Mouse (Mus musculus) liver, adult 2 months (tissue): ENCODE measurements around the gene Ccdc184. TPM values are rescaled to one million over a fixed set of nuclear protein-coding genes. Genes with fewer than 3 reads are reported as not detected.

Experiments
- DNase-seq: peaks from one replicate; pipeline ENCODE4 v3.0.0-alpha.2; 2011; ENCODE audit warnings: low read depth, low spot score; ENCODE audit errors: extremely low read depth
- H3K27ac ChIP-seq: fragments of 200-500 bp; replicated peaks from 2 replicates; pipeline ENCODE4 v1.5.1; 2012; ENCODE audit warnings: low read depth, mild to moderate bottlenecking, control low read depth, inconsistent platforms, low read length; ENCODE audit not compliant: insufficient read depth
- H3K27me3 ChIP-seq: fragments of 200-500 bp; 2 replicates; pipeline ENCODE4 v1.6.1; 2012; ENCODE audit warnings: mild to moderate bottlenecking, moderate library complexity, low read length, inconsistent platforms; ENCODE audit not compliant: control insufficient read depth, insufficient read depth
- H3K36me3 ChIP-seq: fragments of 200-500 bp; 2 replicates; pipeline ENCODE4 v1.6.1; 2012; ENCODE audit warnings: low read length, inconsistent platforms; ENCODE audit not compliant: control insufficient read depth, insufficient read depth
- H3K4me1 ChIP-seq: fragments of 200-500 bp; 2 replicates; pipeline ENCODE4 v1.6.1; 2011; ENCODE audit warnings: low read length; ENCODE audit not compliant: control insufficient read depth, insufficient read depth
- H3K4me3 ChIP-seq: fragments of 200-500 bp; 2 replicates; pipeline ENCODE4 v1.5.1; 2011; ENCODE audit warnings: low read depth, mild to moderate bottlenecking, control low read depth, low read length, moderate library complexity; ENCODE audit not compliant: insufficient read depth
- H3K79me2 ChIP-seq: fragments of 200-500 bp; 2 replicates; pipeline ENCODE4 v1.6.1; 2012; ENCODE audit warnings: inconsistent platforms, mild to moderate bottlenecking, low read length, moderate library complexity; ENCODE audit not compliant: control insufficient read depth, insufficient read depth
- H3K9ac ChIP-seq: fragments of 200-500 bp; 2 replicates; pipeline ENCODE4 v1.6.1; 2012; ENCODE audit warnings: low read depth, mild to moderate bottlenecking, control low read depth, inconsistent platforms, low read length
- CTCF ChIP-seq: fragments of 200-500 bp; IDR thresholded peaks from 2 replicates; pipeline ENCODE4 v1.5.1; 2011; ENCODE audit warnings: low read depth, low read length, control low read depth
- POLR2A ChIP-seq: fragments of 200-500 bp; IDR thresholded peaks from 2 replicates; pipeline ENCODE4 v1.6.1; 2011; ENCODE audit warnings: low read length, control low read depth; ENCODE audit not compliant: insufficient read depth; ENCODE audit errors: extremely low read depth
- WGBS: fragments of 180-500 bp; shearing (Covaris S2); methylation state at CpG from one replicate; pipeline ENCODE4 v1.1.7; 2018; 5-methylcytosine and 5-hydroxymethylcytosine counted together
- polyA plus RNA-seq: library from polyadenylated mRNA; depleted of rRNA; stranded (reverse); fragments of >200 nt; gene quantifications from 2 replicates; pipeline ENCODE4 v1.2.3, GENCODE M21; 2012
- total RNA-seq: library from RNA; depleted of rRNA; stranded (reverse); fragments of >200 nt; gene quantifications from 2 replicates; pipeline ENCODE4 v1.2.3, GENCODE M21; 2014

Gene Ccdc184
- total and polyA plus RNA-seq, 2 experiments = not detected

DNA sequence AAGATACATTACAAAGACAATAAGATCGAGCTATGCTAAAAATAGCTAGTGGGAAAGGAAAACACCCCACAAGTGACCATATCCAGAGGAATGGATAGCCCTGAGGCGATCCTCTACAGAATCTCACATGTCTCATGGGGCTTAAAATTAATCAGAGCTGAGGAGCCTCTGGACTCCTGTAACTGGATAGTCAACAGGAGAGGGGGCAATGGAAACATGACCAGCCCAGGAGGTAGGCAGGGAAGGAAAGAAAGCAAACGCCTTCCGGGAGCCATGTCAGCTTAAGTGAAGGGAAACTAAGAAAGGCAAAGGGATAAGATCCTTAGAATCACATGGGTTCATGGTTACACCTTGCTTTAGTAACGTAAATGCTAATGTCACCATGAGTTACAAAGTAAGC, 26.1 kb upstream of the Ccdc184 start:
- Histone ChIP-seq H3K4me3 (no peak overlapping the region), H3K27me3 (no peaks in the 10 kb centered on the region), H3K36me3 (peaks cover 23% of the 10 kb centered on the region; the same call in 1 of the 2 replicates), H3K27ac (no peak overlapping the region), H3K79me2 (peaks cover 9% of the 10 kb centered on the region; the same call in 1 of the 2 replicates), H3K9ac (no peak overlapping the region), H3K4me1 (peaks cover 2% of the 10 kb centered on the region; the same call in 1 of the 2 replicates)
- no peak for DNase-seq
- no peak for TF ChIP-seq CTCF
- no peak for TF ChIP-seq POLR2A
- 97% methylated on average over 5 of the region's 5 CpGs for WGBS

GRCm38 (mm10) chr15:98142515-98142914, 24.4 kb upstream of the Ccdc184 start:
- DNase-seq = no peak
- H3K4me1 ChIP-seq = peaks cover 2% of the 10 kb centered on the region; the same call in 1 of the 2 replicates
- WGBS = 92% methylated on average over 10 of the region's 10 CpGs
- H3K27me3 ChIP-seq = no peaks in the 10 kb centered on the region
- TF ChIP-seq POLR2A = no peak
- no peak for TF ChIP-seq CTCF
- H3K36me3 ChIP-seq = peaks cover 20% of the 10 kb centered on the region; the same call in 1 of the 2 replicates
- H3K79me2 ChIP-seq = peaks cover 9% of the 10 kb centered on the region; the same call in 1 of the 2 replicates
- no peak overlapping the region for H3K9ac ChIP-seq
- no peak overlapping the region for H3K27ac ChIP-seq
- H3K4me3 ChIP-seq = no peak overlapping the region

GRCm38 (mm10) chr15:98144861-98145507, 22.0 kb upstream of the Ccdc184 start:
- DNase-seq = peak; percentile 30
- peaks cover 12% of the 10 kb centered on the region; the same call in 1 of the 2 replicates for H3K36me3 ChIP-seq
- no peaks in the 10 kb centered on the region for H3K27me3 ChIP-seq
- under 1% methylated on average over 36 of the region's 36 CpGs for WGBS
- peak overlapping the region; percentile 57 for H3K27ac ChIP-seq
- peak overlapping the region; percentile 85 for H3K4me3 ChIP-seq
- peak overlapping the region; percentile 94 for H3K9ac ChIP-seq
- H3K79me2 ChIP-seq = peaks cover 9% of the 10 kb centered on the region; the same call in 1 of the 2 replicates
- peaks cover 2% of the 10 kb centered on the region; the same call in 1 of the 2 replicates for H3K4me1 ChIP-seq
- TF ChIP-seq CTCF (no peak), POLR2A (no peak)

- Histone ChIP-seq H3K27ac (peak overlapping the region; percentile 57), H3K4me1 (peaks cover 2% of the 10 kb centered on the region; the same call in 1 of the 2 replicates), H3K79me2 (peaks cover 9% of the 10 kb centered on the region; the same call in 1 of the 2 replicates), H3K9ac (peak overlapping the region; percentile 94), H3K36me3 (peaks cover 9% of the 10 kb centered on the region; the same call in 1 of the 2 replicates), H3K27me3 (no peaks in the 10 kb centered on the region), H3K4me3 (peak overlapping the region; percentile 85)
- DNase-seq = peak; percentile 79
- no peak for TF ChIP-seq CTCF
- peak; percentile 66; the same call in 1 of the 2 replicates for TF ChIP-seq POLR2A
- 2% methylated on average over 38 of the region's 38 CpGs for WGBS
Measured at GRCm38 (mm10) chr15:98145559-98146181, 21.3 kb upstream of the Ccdc184 start.

- no peaks in the 10 kb centered on the region for H3K27me3 ChIP-seq
- TF ChIP-seq CTCF (no peak), POLR2A (no peak)
- peaks cover 2% of the 10 kb centered on the region; the same call in 1 of the 2 replicates for H3K4me1 ChIP-seq
- peaks cover 9% of the 10 kb centered on the region; the same call in 1 of the 2 replicates for H3K79me2 ChIP-seq
- H3K4me3 ChIP-seq = no peak overlapping the region
- no peak overlapping the region for H3K27ac ChIP-seq
- DNase-seq = no peak
- no peak overlapping the region for H3K9ac ChIP-seq
- 82% methylated on average over 3 of the region's 3 CpGs for WGBS
- H3K36me3 ChIP-seq = no peaks in the 10 kb centered on the region
Measured at GRCm38 (mm10) chr15:98148356-98148755, 18.6 kb upstream of the Ccdc184 start.

- DNase-seq = no peak
- Histone ChIP-seq H3K79me2 (peaks cover 9% of the 10 kb centered on the region; the same call in 1 of the 2 replicates), H3K4me3 (no peak overlapping the region), H3K9ac (no peak overlapping the region), H3K4me1 (peaks cover 2% of the 10 kb centered on the region; the same call in 1 of the 2 replicates), H3K27me3 (no peaks in the 10 kb centered on the region), H3K27ac (no peak overlapping the region), H3K36me3 (no peaks in the 10 kb centered on the region)
- TF ChIP-seq CTCF = no peak
- no peak for TF ChIP-seq POLR2A
- WGBS = 74% methylated on average over 10 of the region's 10 CpGs
Measured at GRCm38 (mm10) chr15:98149166-98149602, 17.8 kb upstream of the Ccdc184 start.
